Mouse (Mus musculus) gastrocnemius, adult 18-20 months (tissue): ENCODE data around the gene Gm21985. TPM values are rescaled to one million over a fixed set of nuclear protein-coding genes. Genes with fewer than 3 reads are reported as not detected.
"Not testable (repeated sequence)": the region's sequence is repeated elsewhere in the genome, so short reads cannot be mapped to it uniquely, and the experiment has no call there.

Experiments
- DNase-seq: peaks from one replicate; pipeline ENCODE4 v3.0.0; 2021; ENCODE audit warnings: low spot score
- total RNA-seq, 2 experiments: library from RNA; stranded (reverse); gene quantifications; 2 replicates each; pipeline ENCODE4 v1.2.3; 2021

Gm21985 gene
- total RNA-seq, 2 experiments from 2014 or later: 0.24 to 0.80 TPM

DNA sequence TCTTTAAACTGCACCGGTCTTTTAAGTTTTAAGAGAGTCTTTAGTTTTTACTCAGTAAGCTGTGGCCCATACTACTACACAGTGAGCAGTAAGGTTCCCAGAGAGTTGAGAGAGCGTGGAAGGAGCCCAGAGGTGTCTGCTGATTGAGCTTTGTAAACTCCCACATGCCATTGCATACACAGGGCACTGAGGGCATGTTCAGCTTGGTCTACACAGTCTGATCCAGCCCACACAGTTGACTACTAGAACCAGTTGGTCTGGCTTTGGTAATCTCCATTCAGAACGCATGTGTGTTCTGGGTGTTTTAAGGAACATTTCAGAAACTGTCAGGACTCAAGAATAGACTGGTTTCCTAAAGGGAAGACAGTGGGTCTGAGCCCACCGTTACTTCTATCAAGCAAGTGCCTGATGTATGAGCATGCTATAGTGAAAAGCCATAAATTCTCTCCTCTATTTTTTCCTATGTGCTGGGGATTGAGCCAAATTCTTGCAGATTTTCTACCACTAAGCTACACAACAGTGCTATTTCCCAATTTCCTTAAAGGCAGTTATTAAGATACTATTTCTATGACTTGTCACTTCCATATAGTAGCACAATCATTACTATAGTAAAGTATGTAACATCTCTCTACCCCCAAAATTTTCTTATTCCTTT lies 125.4 kb downstream of the Gm21985 start:
- DNase-seq: no peak

DNA sequence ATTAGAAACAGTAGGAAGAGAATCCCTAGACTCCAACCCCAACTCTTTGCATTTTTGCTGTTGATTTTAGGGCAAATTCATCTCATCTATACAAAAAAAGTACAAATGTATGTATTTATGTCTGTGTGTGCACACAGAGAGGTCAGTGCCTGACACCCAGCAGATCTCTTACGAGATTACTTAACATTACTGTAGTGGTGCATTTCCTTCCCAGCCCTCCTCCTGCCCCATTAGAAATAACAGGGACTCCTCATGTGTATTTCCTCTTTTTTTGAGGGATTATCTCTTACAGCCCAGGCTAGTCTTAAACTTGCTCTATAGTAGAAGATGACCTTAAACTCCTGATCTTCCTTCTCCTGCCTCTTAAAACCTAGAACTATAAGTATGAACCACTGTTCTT lies 126.6 kb downstream of the Gm21985 start:
- DNase-seq: no peak

DNA sequence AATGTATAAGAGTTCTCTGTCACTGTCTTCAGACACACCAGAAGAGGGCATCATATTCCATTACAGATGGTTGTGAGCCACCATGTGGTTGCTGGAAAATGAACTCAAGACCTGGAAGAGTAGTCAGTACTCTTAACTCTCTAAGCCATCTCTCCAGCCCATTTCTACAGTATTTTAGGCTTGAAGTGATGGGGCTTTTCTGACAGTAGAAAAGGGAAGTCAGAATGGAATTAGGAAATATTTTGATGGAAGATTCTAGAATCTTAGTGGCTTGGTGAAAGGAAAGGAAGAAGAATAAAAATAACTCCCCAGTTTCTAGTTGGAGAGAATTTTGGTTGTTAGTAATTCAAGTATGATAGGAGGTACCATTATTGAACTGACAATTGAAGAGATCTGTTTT lies 127.8 kb downstream of the Gm21985 start:
- no peak for DNase-seq

DNA sequence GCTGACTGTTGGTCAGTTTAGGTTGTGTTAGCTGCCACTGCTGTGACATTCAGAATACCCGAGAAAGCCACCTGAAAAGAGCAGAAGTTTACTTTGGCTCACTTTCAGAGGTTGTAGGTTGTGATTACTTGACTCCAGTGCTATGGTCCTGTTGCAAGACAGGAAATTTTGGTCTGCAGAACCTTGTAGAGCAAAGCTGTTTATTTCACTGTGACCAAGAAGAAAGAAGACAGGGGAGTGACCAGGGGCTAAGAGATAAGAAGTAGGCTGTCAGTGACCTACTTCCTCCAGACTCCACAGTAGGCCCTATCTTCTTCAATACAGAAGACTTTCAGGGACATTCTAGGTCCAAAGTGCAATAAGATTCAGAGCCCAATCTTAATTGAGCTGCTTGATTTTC lies 130.5 kb downstream of the Gm21985 start:
- no peak for DNase-seq

DNA sequence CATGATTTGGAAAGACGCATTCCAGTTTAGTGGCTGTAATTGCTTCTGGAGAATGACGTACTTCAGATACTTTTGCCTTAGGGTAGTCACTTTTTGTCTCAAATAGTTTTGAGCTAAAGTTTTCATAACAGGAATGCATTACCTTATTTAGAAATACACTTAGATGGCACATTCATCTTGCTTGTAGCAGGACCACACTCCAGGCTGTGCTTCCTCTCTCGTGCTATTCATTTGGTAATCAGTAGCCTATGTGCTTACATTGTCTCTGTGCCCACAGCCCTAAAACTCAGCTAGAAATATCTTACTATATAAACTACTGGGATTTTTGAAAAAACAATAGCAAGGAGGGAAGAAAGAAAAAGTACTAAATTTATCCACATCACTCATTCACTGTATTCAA lies 140.9 kb downstream of the Gm21985 start:
- no peak for DNase-seq

DNA sequence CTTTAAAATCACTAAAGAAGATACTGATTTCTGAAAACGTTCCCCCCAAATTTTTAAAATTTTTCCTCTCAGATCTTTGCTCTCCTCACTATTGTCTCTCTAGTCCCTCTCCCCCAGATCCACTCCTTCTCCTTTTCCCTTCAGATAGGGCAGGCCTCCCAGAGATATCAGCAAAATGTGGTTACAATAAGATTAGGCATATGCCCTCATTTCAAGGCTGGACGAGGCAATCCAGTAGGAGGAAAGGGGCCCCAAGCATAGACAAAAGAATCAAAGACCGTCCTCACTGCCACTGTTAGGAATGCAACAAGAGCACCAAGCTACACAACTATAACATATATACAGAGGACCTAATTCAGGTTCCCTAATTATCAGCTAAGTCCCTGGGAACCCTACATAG lies 159.2 kb downstream of the Gm21985 start:
- DNase-seq: no peak

DNA sequence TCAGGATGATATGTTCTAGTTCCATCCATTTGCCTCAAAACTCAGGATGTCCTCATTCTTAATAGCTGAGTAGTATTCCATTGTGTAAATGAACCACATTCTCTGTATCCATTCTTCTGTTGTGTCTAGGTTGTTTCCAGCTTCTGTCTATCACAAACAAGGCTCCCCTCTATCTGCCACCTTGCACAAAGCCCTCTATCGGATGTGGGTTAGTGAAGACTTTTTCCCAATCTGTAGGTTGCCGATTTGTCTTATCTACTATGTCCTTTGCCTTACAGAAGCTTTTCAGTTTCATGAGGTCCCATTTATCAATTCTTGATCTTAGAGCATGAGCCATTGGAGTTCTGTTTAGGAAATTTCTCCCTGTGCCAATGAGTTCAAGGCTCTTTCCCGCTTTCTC lies 162.4 kb downstream of the Gm21985 start:
- DNase-seq: not testable (repeated sequence)

DNA sequence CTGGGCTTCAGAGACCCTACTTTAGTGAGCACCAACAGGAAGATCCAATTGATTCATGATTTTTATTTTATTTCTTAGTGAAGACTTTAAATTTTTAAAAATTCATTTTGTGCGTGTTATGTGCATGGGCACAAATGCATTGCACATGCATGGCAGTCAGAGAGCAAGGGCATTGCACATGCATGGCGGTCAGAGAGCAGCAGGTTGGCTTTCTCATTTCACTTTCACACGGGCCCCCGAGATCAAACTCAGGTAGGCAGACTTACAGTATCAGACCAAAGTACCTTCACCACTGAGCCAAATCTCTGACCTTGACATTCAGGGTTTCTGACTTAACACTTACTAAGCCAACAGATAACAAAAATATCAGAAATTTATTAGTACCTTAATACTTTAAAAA lies 163.6 kb downstream of the Gm21985 start:
- no peak for DNase-seq

DNA sequence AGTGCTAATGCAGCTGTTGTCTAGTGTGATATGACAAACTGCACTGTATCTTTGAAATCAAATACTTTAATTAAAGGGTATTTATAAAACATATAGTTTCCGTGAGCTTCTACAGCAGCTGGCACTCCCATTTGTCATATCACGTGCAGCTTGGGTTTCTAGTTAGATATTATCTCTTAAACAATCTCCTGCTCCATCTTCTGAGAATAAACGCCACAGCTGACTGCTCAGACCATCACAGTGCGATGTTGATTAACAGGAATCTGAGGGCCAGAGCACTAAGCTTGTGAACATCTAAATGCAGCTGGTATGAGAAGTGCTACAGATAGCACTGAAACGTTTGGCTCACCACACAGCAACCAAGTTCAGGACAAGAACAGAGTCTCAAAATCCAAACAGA lies 164.3 kb downstream of the Gm21985 start:
- no peak for DNase-seq

DNA sequence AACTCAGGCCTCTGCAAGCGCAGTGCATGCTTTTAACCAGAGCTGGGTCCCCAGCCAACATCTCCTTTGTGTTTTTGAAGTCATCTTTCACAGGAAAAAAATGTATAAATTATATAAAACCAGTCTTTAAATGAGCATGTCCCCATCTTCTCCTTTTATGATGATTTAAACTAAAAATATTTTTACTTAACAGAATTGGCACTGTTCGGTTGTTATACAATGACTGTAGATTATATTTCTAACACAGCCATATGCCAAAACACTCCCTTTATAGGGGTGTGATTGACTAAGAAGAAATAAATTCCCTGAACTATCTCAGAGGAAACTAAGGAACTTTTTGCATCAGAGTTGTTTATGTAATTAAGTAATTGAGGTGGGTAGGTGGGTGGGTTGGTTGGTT lies 166.4 kb downstream of the Gm21985 start:
- DNase-seq: no peak

DNA sequence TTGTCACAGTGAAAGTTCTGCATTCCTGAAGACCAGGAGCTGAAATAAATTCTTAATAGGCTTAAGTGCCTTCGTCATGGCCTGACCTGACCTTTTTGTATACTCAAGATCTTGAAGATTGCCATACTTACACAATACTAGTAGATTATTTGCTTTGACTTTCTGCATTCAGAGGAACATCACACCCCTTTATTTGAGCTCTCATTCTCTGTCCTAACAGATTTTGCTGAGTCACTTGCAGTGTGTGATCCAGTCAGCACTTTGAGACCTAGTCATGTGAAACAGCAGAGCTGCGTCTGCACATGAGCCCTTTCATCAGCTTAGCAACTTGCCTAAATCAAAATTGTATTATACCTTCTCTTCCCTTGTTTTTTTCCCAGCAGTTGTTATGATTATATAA lies 167.2 kb downstream of the Gm21985 start:
- DNase-seq: no peak

DNA sequence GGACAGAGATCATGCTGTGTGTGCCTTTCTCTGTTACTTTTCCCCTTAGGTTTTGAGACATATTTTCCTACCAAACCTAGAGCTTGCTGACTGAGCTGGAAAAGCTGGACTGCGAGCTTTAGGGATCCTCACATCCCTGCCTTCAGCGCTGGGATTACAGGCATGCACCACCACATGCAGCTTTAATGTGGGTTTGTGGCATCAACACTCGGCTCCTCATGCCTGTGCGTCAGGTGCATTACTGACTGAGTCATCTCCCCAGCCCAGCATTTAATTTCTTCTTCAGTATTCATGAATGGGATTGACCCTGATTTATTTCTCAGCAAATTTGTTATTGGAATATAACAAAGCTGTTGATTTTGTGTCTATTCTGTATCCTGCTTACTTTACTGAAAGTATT lies 170.2 kb downstream of the Gm21985 start:
- DNase-seq: no peak

DNA sequence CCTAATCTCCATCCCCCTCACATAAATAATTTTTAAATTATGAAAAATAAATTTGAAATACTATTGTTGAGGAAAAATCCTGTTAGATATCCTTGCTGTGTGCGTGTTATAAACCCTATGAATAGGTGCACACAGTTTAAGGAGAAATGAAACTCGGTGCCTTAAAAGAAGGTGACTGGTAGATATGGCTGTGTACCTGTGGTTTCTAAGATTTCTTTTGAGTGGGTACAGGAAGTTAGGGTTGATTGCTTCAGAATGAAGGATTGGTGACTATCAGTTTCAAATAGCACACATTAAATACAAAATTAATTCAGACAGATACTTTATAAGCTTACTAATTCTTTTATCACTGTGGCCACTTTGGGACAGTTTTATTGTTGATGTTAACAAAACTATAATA lies 171.5 kb downstream of the Gm21985 start:
- no peak for DNase-seq

DNA sequence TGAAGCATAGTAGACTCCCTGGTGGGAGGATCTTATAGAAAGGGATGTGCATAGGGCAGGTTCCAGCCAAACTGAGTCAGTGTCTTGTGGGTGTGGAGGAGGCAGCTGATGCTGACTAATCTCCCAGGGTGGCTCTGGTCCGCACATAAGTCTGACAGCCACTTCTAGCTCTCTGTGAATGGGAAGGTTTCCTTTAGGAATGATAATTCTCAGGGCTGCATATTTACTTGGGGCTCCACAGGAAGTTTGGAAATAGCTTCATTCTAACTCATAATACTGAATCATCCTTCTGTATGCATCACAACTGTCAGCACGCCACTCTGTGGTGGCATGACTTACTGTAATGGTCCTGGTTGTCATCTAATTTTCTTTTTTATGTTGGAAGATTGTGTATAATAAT lies 177.4 kb downstream of the Gm21985 start:
- no peak for DNase-seq

DNA sequence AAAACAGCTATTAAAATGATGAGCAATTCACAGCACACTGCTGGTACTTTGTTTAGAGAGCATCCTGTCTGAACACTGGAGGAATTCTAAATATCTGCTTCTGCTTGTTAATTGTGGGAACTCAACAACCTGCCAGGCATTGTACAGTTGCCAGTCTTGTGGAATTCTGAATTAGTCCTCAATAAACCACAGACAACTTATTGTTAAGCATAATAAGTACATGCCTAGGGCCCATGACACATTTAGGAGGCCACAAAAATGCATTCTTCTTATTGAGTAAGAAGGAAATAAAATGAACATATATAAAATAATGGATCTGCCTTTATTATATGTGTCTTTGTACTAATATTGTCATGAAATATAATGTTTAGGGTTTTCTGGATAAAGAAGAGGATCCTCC lies 179.4 kb downstream of the Gm21985 start:
- no peak for DNase-seq

DNA sequence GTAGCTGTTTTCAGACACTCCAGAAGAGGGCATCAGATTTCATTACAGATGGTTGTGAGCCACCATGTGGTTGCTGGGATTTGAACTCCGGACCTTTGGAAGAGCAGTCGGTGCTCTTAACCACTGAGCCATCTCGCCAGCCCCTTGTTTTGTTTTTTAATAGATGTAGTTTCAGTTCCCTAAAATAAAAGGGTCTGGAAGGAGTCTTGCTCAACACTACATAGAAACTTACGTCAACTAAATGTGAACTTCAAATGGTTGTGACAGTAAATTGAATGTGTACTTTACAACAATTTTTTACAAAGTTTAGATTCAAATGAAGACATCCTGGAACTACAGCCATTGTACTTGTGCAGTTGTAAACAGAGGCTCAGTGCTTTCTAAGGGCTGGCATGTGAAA lies 181.9 kb downstream of the Gm21985 start:
- DNase-seq: not testable (repeated sequence)

DNA sequence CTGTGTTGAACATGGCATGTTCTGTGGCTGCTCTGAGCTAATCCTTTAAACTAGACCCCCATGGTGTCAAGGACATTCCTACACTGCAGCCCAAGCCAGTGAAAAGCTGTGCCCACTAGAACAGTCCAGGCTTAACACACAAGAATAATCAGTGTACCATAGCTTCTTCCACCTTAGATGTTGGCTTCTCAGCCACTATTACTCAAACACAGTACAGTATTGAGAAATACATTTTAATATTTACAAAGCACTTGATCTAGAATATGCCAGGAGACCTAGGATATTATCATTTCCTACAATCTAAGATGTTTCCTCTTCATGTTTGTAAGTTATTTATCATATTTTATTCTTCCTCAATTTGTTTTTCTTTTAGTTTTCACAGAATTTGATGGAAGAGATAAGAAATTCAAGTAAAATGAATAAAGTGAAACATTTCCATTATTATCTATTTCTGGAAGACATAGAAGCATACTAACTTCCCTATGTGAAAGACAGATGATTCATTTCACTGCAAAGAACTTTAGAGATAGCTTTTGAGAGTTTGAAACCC lies 182.5 kb downstream of the Gm21985 start:
- no peak for DNase-seq

DNA sequence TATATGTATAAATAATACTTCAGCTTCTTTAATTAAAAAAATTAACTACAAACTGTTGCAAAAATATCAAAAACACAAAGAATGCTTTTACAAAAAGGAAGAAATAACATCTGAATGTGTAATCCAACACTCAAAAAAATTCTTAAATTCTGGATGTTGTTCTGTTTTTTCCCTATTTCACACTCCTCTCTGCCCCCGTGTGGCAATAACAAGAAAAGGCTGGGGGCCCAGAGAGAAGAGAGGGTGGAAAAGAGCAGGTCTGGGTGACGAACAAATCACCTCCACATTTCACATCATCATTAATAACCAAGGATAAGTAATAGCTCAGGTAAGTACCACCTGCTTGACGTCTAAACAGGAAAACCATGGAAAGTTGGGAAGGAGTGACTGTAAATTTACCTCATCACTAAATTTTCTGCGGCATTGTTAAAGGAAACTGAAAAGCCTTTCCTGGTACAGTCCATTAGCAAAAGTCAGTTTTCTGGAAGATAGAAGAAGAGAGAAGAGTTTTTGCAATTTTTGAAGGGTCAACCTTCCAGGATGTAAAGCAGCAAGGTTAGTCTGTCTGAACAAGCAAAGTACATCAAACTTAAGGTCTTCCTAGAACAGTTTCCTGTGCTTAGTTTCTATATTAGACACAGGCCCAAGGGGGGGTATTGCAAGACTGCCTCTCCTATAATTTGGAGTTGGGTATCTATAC lies 183.6 kb downstream of the Gm21985 start:
- DNase-seq: peak; percentile 13

DNA sequence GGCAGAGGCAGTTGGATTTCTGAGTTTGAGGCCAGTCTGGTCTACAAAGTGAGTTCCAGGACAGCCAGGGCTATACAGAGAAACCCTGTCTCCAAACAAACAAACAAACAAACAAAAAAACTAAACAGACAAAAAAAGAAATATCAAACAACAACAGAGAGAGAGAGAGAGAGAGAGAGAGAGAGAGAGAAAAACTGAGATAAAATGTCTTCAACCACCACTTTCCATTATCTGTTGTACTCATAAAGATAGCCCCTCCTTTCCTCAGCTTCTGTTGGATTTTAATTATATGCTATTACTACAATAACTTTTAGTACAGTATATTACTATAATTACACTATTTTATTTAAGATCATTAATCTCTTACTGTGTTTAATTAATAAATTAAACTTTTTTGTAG lies 186.4 kb downstream of the Gm21985 start:
- not testable (repeated sequence) for DNase-seq

DNA sequence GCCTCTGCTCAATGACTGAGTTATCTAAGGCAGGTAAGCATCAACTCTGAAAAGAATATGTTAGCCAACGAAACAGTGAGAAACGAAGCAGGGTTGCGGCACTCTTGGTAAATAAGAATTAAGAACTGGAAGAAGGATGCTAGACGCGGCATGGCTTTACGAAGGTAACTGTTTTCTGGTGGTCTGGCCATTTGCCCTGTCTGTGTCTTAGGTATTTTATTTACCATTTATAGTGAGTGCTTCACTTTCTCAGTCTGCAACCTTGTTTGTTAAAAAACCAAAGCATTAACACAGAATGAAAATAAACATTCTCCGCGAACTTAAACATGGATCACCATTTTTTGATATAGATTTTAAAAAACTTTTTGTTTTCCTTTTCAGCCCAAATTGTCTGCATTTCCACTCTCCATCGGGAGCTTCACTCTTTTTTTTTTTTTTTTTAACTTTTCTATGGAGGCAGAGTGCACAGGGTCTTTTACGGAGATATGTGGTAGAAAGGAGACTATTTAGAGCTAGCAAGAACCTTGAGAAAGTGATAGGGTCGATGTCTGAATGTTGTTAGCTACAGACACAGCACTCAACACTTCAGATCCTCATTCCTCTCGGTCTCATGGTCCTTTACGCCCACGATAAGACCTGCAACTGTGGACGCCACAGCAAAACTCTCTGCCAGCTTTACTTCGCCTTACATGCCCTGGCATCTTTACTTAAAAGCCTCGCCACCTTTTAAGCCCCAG lies 188.2 kb downstream of the Gm21985 start:
- no peak for DNase-seq

DNA sequence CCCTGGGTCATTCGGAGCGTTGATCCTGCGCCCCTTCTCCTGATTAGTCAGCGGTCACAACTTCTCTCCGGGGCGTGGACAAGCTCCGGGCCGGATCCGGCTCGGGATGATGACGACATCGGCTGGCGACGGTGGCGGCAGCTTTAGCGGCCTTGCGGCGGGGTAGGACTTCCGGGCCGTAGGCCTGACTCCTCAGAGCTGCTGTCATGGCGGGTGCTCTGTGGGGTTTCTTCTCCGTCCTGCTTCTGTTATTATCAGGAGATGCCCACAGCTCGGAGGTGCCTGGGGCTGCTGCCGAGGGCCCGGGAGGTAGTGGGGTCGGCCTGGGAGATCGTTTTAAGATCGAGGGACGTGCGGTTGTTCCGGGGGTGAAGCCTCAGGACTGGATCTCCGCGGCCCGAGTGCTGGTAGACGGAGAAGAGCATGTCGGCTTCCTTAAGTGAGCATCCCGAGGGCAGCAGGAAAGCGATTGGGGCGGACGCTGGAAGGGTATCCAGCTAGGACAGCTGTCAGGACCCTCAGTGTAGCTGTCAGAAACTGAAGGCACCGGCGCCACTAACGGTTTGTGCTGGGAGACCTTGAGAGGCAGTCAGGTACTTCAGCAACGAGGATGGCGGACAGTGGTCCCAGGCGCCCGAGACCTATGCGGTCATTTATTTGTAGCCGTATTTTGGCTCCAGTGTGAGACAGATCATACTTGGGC lies 188.9 kb downstream of the Gm21985 start, which contains the start of gene Emc7:
Emc7 (plus strand) TSS at position 136 of the 703 bp plus-strand sequence.
- DNase-seq: peak; percentile 97
